Mouse (Mus musculus) stomach, postnatal 0 days (tissue): ENCODE measurements at regions not wholly inside any gene's neighbourhood (a gene's known extent, or its start where the extent isn't known, plus 50 kb on each side); places are given as distances from the start of the nearest gene placed in this dataset.

ENCODE experiments used
- CTCF ChIP-seq: IDR thresholded peaks from 2 replicates; pipeline ENCODE4 v1.5.1; 2016; ENCODE audit warnings: antibody characterized with exemption, low read depth, mild to moderate bottlenecking, moderate library complexity
- EP300 ChIP-seq: optimal IDR thresholded peaks from 2 replicates; pipeline ENCODE3; 2016; ENCODE audit warnings: antibody characterized with exemption

- no peak for TF ChIP-seq CTCF
- no peak for TF ChIP-seq EP300
These were observed 86.9 kb downstream of the Atp1a1 start for GRCm38 (mm10) chr3:101517547-101517946.
